Mouse (Mus musculus) liver, postnatal 0 days (tissue): Measurements from ENCODE around the gene Ankrd12.

Experiments used
- CTCF ChIP-seq: sonication (generic); IDR thresholded peaks from 2 replicates; pipeline ENCODE4 v1.5.1; 2016; ENCODE audit warnings: antibody characterized with exemption, low read depth
- EP300 ChIP-seq: IDR thresholded peaks from 2 replicates; pipeline ENCODE4 v1.6.1; 2016; ENCODE audit warnings: antibody characterized with exemption, low read depth, mild to moderate bottlenecking

DNA sequence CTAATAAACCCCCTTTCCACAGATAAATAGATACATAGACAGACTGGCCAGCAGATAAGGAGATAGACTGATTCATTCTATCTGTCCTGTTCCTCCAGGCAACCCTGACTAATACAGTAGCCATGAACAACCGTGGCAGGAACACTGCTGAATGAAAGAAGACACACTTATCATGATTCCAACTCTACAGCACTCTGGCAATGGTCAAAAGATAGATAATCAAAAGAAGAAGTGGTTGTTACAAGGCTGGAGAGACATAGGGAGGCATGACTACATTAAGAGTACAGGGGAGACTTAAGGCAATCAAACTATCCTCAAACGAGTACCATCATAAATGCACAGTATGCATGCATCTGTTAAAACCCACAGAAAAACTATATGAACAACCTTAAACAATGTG, 131.5 kb downstream of the Ankrd12 start:
- no peak for TF ChIP-seq CTCF
- no peak for TF ChIP-seq EP300
